Mouse (Mus musculus) midbrain, embryonic 11.5 days (tissue): ENCODE measurements around the gene Cebpa. TPM values are rescaled to one million over a fixed set of nuclear protein-coding genes. Genes with fewer than 3 reads are reported as not detected.

Experiments
- ATAC-seq: fragments of 200-750 bp; cut with Nextera tagmentation; 2 replicates; pipeline ENCODE4 v1.8.0; 2017; ENCODE audit warnings: moderate TSS enrichment, moderate library complexity; ENCODE audit not compliant: low FRiP score
- DNase-seq: peaks from one replicate; pipeline ENCODE4 v3.0.0; 2015; ENCODE audit warnings: low spot score; ENCODE audit errors: missing footprints
- H3K27ac ChIP-seq: fragments of 300-500 bp; sonication (generic); 2 replicates; pipeline ENCODE4 v1.5.1; 2014; ENCODE audit warnings: low read depth, low read length
- H3K27me3 ChIP-seq: fragments of 300-500 bp; sonication (generic); 2 replicates; pipeline ENCODE4 v1.6.1; 2014; ENCODE audit warnings: mild to moderate bottlenecking, low read length, moderate library complexity, mixed read lengths; ENCODE audit not compliant: control insufficient read depth, insufficient read depth
- H3K36me3 ChIP-seq: fragments of 300-500 bp; sonication (generic); 2 replicates; pipeline ENCODE4 v1.6.1; 2014; ENCODE audit warnings: mild to moderate bottlenecking, low read length, moderate library complexity, mixed read lengths; ENCODE audit not compliant: control insufficient read depth, insufficient read depth
- H3K4me1 ChIP-seq: fragments of 300-500 bp; sonication (generic); 2 replicates; pipeline ENCODE4 v1.6.1; 2014; ENCODE audit warnings: low read length; ENCODE audit not compliant: control insufficient read depth, insufficient read depth
- H3K4me2 ChIP-seq: fragments of 300-500 bp; sonication (generic); 2 replicates; pipeline ENCODE4 v1.6.1; 2014; ENCODE audit warnings: mild to moderate bottlenecking, moderate library complexity
- H3K4me3 ChIP-seq: fragments of 300-500 bp; sonication (generic); 2 replicates; pipeline ENCODE4 v1.5.1; 2014; ENCODE audit warnings: low read depth, low read length
- H3K9ac ChIP-seq: fragments of 300-500 bp; sonication (generic); 2 replicates; pipeline ENCODE4 v1.6.1; 2014; ENCODE audit warnings: low read length
- H3K9me3 ChIP-seq: fragments of 300-500 bp; sonication (generic); 2 replicates; pipeline ENCODE4 v1.6.1; 2016; ENCODE audit warnings: low read length; ENCODE audit not compliant: control insufficient read depth
- WGBS: fragments of 180-500 bp; shearing (Covaris S2); extraction: QIAGEN DNeasy Blood & Tissue Kit; methylation state at CpG from one replicate; pipeline ENCODE4 v1.1.7; 2014; 5-methylcytosine and 5-hydroxymethylcytosine counted together
- polyA plus RNA-seq: library from polyadenylated mRNA; unstranded; fragments of >200 nt; fragmentation: Nextera tagmentation; extraction: Ambion mirVana; gene quantifications from 2 replicates; pipeline ENCODE4 v1.2.1, GENCODE M21; 2014

Cebpa gene
- polyA plus RNA-seq, 1 experiment from 2014 or later, result 0.60 TPM

- Histone ChIP-seq H3K9ac (no peak overlapping the region), H3K4me3 (no peak overlapping the region), H3K27me3 (peaks cover 29% of the 10 kb centered on the region), H3K27ac (no peak overlapping the region), H3K9me3 (no peaks in the 10 kb centered on the region), H3K36me3 (no peaks in the 10 kb centered on the region), H3K4me2 (no peak overlapping the region), H3K4me1 (peaks cover 7% of the 10 kb centered on the region)
- ATAC-seq (no peak), DNase-seq (no peak)
- WGBS, result 63% methylated on average over 6 of the region's 6 CpGs
Measured at GRCm38 (mm10) chr7:35124745-35125144, 5.7 kb downstream of the Cebpa start.

GRCm38 (mm10) chr7:35125971-35126370 is 6.9 kb downstream of the Cebpa start:
- Histone ChIP-seq H3K9me3 (no peaks in the 10 kb centered on the region), H3K4me1 (no peaks in the 10 kb centered on the region), H3K36me3 (no peaks in the 10 kb centered on the region), H3K4me3 (no peak overlapping the region), H3K9ac (no peak overlapping the region), H3K4me2 (no peak overlapping the region), H3K27me3 (peaks cover 16% of the 10 kb centered on the region), H3K27ac (no peak overlapping the region)
- WGBS, result 77% methylated on average over 5 of the region's 5 CpGs
- DNase-seq (no peak), ATAC-seq (no peak)

- 85% methylated on average over 10 of the region's 10 CpGs for WGBS
- H3K4me1 ChIP-seq, result no peaks in the 10 kb centered on the region
- no peak overlapping the region for H3K4me3 ChIP-seq
Measured at GRCm38 (mm10) chr7:35127001-35127400, 7.9 kb downstream of the Cebpa start.

GRCm38 (mm10) chr7:35127721-35128120 is 8.6 kb downstream of the Cebpa start:
- whole genome bisulfite sequencing, result 47% methylated on average over 6 of the region's 6 CpGs
- Histone ChIP-seq H3K36me3 (no peaks in the 10 kb centered on the region), H3K4me1 (no peaks in the 10 kb centered on the region), H3K27ac (no peak overlapping the region), H3K27me3 (no peaks in the 10 kb centered on the region; the same call in 1 of the 2 replicates), H3K9me3 (no peaks in the 10 kb centered on the region), H3K4me3 (no peak overlapping the region), H3K4me2 (no peak overlapping the region), H3K9ac (no peak overlapping the region)
- no peak for DNase-seq
- no peak for ATAC-seq

More at GRCm38 (mm10) chr7:35127001-35127400, 7.9 kb downstream of the Cebpa start:
- ATAC-seq (no peak), DNase-seq (no peak)
- Histone ChIP-seq H3K9me3 (no peaks in the 10 kb centered on the region), H3K9ac (no peak overlapping the region), H3K36me3 (no peaks in the 10 kb centered on the region), H3K27me3 (peaks cover 6% of the 10 kb centered on the region; the same call in 1 of the 2 replicates), H3K4me2 (no peak overlapping the region), H3K27ac (no peak overlapping the region)

DNA sequence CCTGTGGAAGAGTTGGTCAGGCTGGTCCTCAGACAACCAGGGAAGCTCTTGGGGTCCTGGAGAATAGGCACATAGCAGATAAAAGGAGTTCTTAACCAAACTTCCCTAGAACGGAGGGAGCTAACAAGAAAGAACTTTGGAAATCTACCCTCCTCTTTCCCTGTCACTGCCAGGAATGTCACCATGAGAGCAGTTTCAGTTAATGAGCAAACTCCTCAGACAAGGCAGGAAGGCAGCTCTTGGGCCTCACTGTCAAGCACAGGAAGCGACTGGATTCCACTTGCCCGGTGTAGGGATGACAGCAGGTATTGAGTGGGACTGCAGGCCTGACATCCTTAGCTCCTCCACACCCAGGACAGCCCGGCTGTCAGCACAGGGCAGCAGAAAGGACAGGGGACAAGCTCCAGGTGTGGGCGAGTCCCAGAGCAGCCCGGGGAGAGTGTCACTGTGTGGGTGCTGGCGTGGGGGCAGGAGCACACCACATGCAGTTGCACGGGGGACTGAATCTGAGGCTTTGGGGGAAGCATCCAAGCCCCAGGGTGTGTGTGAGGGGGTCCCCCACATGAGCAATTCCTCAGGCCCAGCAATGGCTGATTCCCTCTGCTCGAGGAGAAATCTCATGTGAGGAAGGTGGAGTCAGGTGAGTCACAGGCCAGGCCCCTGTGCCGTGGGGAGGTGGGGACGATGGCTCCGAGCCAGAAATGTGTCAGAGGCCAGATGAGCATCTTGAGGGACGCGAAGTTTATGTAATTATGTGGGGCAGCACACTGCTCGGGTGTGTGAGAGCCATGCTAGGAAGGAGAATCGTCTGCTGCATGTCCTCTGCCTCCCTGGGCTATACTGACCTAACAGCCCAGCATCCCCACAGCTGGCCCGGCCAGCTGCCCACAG is 9.8 kb downstream of the Cebpa start:
- H3K27ac ChIP-seq, result no peak overlapping the region
- H3K4me2 ChIP-seq, result no peak overlapping the region
- H3K4me3 ChIP-seq, result no peak overlapping the region
- DNase-seq (no peak), ATAC-seq (no peak)
- H3K27me3 ChIP-seq, result no peaks in the 10 kb centered on the region; the same call in 1 of the 2 replicates
- H3K36me3 ChIP-seq, result no peaks in the 10 kb centered on the region
- H3K9ac ChIP-seq, result no peak overlapping the region
- 80% methylated on average over 17 of the region's 17 CpGs for WGBS
- H3K4me1 ChIP-seq, result no peaks in the 10 kb centered on the region
- no peaks in the 10 kb centered on the region for H3K9me3 ChIP-seq

- Histone ChIP-seq H3K9me3 (no peaks in the 10 kb centered on the region), H3K27ac (no peak overlapping the region), H3K27me3 (no peaks in the 10 kb centered on the region; the same call in 1 of the 2 replicates), H3K4me2 (no peak overlapping the region), H3K4me1 (no peaks in the 10 kb centered on the region), H3K4me3 (no peak overlapping the region), H3K9ac (no peak overlapping the region), H3K36me3 (no peaks in the 10 kb centered on the region)
- DNase-seq, result no peak
- no peak for ATAC-seq
- WGBS, result 87% methylated on average over 13 of the region's 13 CpGs
Measured at GRCm38 (mm10) chr7:35130059-35130738, 11.1 kb downstream of the Cebpa start.

DNA sequence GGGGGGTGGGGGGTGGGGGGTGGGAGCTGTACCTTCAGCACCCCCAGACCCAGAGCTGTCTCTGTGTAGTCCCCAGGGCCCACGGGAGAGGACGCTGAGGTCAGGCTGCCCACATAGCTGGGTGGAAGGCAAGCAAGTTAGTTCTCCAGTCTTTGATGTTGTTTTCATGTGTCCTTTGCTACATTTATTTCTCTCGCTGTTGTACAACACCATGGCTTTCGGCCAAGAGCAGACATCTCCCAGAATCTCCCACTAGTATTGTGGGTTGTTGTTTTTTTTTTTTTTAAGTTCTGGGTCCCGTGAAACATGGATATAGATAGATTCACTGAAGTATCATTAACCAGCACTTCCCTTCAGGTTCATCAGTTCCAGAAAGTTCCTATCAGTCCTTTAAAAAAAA is 11.8 kb downstream of the Cebpa start:
- Histone ChIP-seq H3K4me2 (no peak overlapping the region), H3K9ac (no peak overlapping the region), H3K27ac (no peak overlapping the region), H3K36me3 (no peaks in the 10 kb centered on the region), H3K4me3 (no peak overlapping the region), H3K27me3 (no peaks in the 10 kb centered on the region; the same call in 1 of the 2 replicates), H3K4me1 (no peaks in the 10 kb centered on the region), H3K9me3 (no peaks in the 10 kb centered on the region)
- DNase-seq (no peak), ATAC-seq (no peak)
- WGBS, result 98% methylated on average over 5 of the region's 5 CpGs

- H3K36me3 ChIP-seq, result no peaks in the 10 kb centered on the region
- no peak overlapping the region for H3K4me2 ChIP-seq
- no peaks in the 10 kb centered on the region; the same call in 1 of the 2 replicates for H3K27me3 ChIP-seq
- no peaks in the 10 kb centered on the region for H3K4me1 ChIP-seq
- WGBS, result 95% methylated on average over 9 of the region's 9 CpGs
- no peak overlapping the region for H3K9ac ChIP-seq
- no peak for DNase-seq
- no peak overlapping the region for H3K27ac ChIP-seq
- no peak for ATAC-seq
- H3K4me3 ChIP-seq, result no peak overlapping the region
- no peaks in the 10 kb centered on the region for H3K9me3 ChIP-seq
Measured at GRCm38 (mm10) chr7:35131601-35132000, 12.5 kb downstream of the Cebpa start.

- no peak for DNase-seq
- WGBS, result 46% methylated on average over 5 of the region's 5 CpGs
- no peak overlapping the region for H3K4me2 ChIP-seq
Measured at GRCm38 (mm10) chr7:35134621-35135020, 15.5 kb downstream of the Cebpa start.

More at GRCm38 (mm10) chr7:35134621-35135020, 15.5 kb downstream of the Cebpa start:
- H3K27me3 ChIP-seq, result no peaks in the 10 kb centered on the region
- H3K4me3 ChIP-seq, result no peak overlapping the region
- no peak overlapping the region for H3K27ac ChIP-seq
- no peak for ATAC-seq
- H3K9ac ChIP-seq, result no peak overlapping the region
- H3K9me3 ChIP-seq, result no peaks in the 10 kb centered on the region
- no peaks in the 10 kb centered on the region for H3K36me3 ChIP-seq
- no peaks in the 10 kb centered on the region for H3K4me1 ChIP-seq
